8 mouse cellular contexts compared by ENCODE assay signal in the genomic region with DNA sequence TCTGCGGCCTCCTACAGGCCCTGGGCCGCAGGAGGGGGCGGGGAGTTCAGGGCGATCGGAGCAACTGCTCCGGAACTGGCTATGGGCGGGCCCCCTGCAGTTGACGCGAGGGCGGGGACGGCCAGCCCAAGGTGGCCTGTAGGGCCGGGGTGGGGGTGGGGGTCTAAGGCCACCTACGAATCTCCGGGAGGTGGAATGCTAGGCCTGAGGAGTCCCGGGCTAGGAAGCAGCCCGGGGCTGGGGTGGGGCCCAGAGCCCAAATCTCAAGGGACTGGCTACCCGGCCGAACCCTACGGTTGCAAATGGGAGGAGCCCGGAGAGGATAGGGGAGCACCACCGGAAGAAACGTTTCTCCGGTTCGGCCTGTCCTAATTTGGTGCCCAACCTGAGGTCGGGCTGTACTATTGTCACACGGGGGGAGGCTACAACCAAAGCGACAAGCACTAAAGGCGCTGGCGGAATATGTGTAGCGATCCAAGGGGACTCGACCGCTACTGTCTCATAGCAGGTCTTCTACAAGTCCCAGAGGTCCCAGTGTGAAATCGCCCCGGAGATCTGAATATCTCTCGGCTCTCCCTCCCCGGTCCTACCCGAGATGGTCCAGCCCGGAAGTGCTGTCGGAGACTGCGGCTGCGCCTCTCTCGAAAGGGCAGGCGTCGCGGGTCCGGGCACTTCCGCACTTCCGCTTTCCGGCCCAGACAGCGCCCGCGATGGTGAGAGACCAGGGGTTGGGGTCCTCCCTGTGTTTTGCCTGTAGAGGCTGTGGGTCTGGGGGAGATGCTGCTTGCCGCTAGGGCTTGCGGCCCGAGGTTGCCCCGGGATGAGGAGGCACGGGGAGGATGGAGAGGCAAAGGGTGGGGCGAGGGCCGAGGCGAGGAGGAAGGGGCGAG. TPM values are rescaled to one million over a fixed set of nuclear protein-coding genes. Genes with fewer than 3 reads are reported as not detected.
DNase-seq lines count a peak whose midpoint lies in the region; ATAC-seq lines count a peak whose summit lies in the region.

A gene (minus strand): TSS at position 388 of the 890 bp plus-strand sequence.
A gene (plus strand): TSS at position 620 of the 890 bp plus-strand sequence.

- ATAC-seq in intestine, embryonic 14.5 days (replicated peaks; ENCODE audit: low FRiP score, low TSS enrichment, low read depth) = peak; percentile 98

- no peaks in the 10 kb centered on the region for H3K27me3 ChIP-seq in intestine, embryonic 14.5 days (replicated peaks; ENCODE audit: control insufficient read depth, insufficient read depth, low read length)

- H3K9ac ChIP-seq in intestine, embryonic 14.5 days (ENCODE audit: low read length) = peak within 1 kb of the TSS; percentile 94

- peak; percentile 90 for DNase-seq in adrenal gland, adult 18-20 months (ENCODE audit: low spot score in 2 of 2)
- peak; percentile 96 for DNase-seq in embryo, embryonic 11 days
- DNase-seq in gastrocnemius, postnatal 25 days = peak; percentile 91
- peak; percentile 99 for DNase-seq in intestine, embryonic 14.5 days (ENCODE audit: low spot score)
- DNase-seq in left cerebral cortex, postnatal 14 days (ENCODE audit: low spot score in 2 of 2) = peak; percentile 91 to 93
- DNase-seq in mesoderm, embryonic 11.5 days (ENCODE audit: low read depth, low spot score) = peak; percentile 96
- DNase-seq in right cerebral cortex, postnatal 36 days (ENCODE audit: low spot score in 2 of 2) = peak; percentile 84 to 86
- peak; percentile 98 for DNase-seq in yolk sac, embryonic 10.5 days (ENCODE audit: low spot score)

- 1% methylated on average over 61 of the region's 61 CpGs for WGBS in intestine, embryonic 14.5 days

- no peaks in the 10 kb centered on the region for H3K9me3 ChIP-seq in intestine, embryonic 14.5 days (ENCODE audit: control insufficient read depth, low read length)

- peak within 1 kb of the TSS; percentile 68 for H3K4me3 ChIP-seq in intestine, embryonic 14.5 days (ENCODE audit: low read depth, low read length)

- H3K36me3 ChIP-seq in intestine, embryonic 14.5 days (ENCODE audit: control insufficient read depth, insufficient read depth, low read length) = peaks cover 56% of the 10 kb centered on the region

- H3K4me2 ChIP-seq in intestine, embryonic 14.5 days (ENCODE audit: low read length) = peak within 1 kb of the TSS; percentile 98

- H3K27ac ChIP-seq in intestine, embryonic 14.5 days (ENCODE audit: low read depth) = peak within 1 kb of the TSS; percentile 97

- H3K4me1 ChIP-seq in intestine, embryonic 14.5 days (replicated peaks; ENCODE audit: control insufficient read depth, insufficient read depth, low read length) = peaks cover 10% of the 10 kb centered on the region

- intact Hi-C loops in left cerebral cortex, postnatal 14 days (cut with DNase I) = loop anchor here (5.0 kb wide), 1 partner anchor 35 kb away; a partner anchor contains a TSS

RNA-seq across cellular contexts. Expression of the first gene that starts in this region (rescaled TPM):
- 10 to 100 TPM; 31.9 to 36.1 TPM for total RNA-seq in adrenal gland, adult 18-20 months (2021)
- 10 to 100 TPM; 14.0 to 14.4 TPM for total RNA-seq in gastrocnemius, postnatal 25 days (2021)
- polyA plus RNA-seq in intestine, embryonic 14.5 days (2014; fragmentation: Nextera tagmentation; extraction: Ambion mirVana) = 50.5 and 53.4 TPM in 2 replicates
- 10 to 100 TPM; 48.6 to 56.8 TPM for total RNA-seq in left cerebral cortex, postnatal 14 days (2021)

RNA-seq across cellular contexts. Expression of the second gene that starts in this region (rescaled TPM):
- 100 to 1,000 TPM; 184 to 190 TPM for total RNA-seq in adrenal gland, adult 18-20 months (2021)
- 10 to 100 TPM; 48.4 to 55.3 TPM for total RNA-seq in gastrocnemius, postnatal 25 days (2021)
- polyA plus RNA-seq in intestine, embryonic 14.5 days (2014; fragmentation: Nextera tagmentation; extraction: Ambion mirVana) = 221 and 234 TPM in 2 replicates
- 100 to 1,000 TPM; 285 to 296 TPM for total RNA-seq in left cerebral cortex, postnatal 14 days (2021)

Comparison
In these comparisons a context has a peak if more than half of its experiments do, and no peak if none do; other contexts are left out.
1. Peak in every context shown above with its lines: DNase-seq, ATAC-seq, H3K4me3 ChIP-seq and H3K27ac ChIP-seq.